Mouse (Mus musculus): Measurements from ENCODE around the gene Car5a.

Car5a gene

GRCm38 (mm10) chr8:121946351-121946750 lies 1.6 kb upstream of the Car5a start:
- in situ Hi-C loops (cut with MboI; ENCODE audit: low pct_unique_long_range_greater_than_20kb in 1 of 2, low sequenced_read_pairs in 2 of 2, unreplicated experiment in 1 of 2): loop anchor here in 1 of 2 experiments (25.0 kb wide), 1 partner anchor 359 kb away; the partner anchor contains the start of genes Fbxo31 and Map1lc3b

DNA sequence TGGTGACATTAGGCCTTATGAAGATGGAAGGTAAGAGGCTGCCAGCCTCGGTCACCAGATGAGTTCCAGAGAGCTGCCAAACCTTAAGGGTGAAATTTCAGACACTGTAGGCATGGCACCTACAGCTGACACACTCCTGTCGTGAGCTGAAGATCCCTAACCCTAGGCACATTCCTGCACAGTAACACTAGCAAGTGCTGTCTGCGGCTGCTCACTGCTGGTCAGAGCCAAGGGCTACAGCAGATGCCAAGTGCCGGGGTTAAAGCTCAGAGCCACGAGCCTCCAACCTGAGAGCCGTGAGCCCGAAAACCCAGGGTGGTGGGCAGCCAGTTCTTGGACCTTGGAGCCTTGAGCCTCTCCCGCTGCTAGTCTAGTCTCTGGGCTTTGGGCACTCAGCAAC lies 988 bp downstream of the Car5a start:
- in situ Hi-C loops (cut with MboI; ENCODE audit: low pct_unique_long_range_greater_than_20kb in 1 of 2, low sequenced_read_pairs in 2 of 2, unreplicated experiment in 1 of 2): loop anchor here in 1 of 2 experiments (25.0 kb wide), 1 partner anchor 356 kb away; the partner anchor contains the start of genes Fbxo31 and Map1lc3b

DNA sequence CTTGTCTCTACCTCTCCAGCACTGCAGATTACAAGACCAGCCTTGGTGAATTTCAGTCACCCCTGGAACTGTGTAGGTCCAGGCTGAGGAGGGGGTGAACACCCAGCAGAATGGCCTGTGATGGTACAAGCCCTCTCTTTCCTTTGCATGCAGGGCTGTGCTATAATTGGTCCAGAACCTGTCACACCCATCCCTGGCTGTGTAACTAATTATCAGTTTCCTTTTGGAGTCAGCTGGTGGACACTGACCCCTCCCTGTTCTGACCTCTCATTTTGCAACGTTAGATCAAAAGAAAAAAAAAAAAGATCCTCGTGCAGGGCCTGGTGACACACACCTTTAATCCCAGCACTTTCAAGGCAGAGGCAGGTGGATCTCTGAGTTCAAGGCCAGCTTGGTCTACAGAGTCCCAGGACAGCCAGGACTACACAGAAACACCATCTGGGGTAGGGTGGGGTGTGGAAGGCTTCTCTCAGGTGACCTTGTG lies 1.6 kb downstream of the Car5a start:
- in situ Hi-C loops (cut with MboI; ENCODE audit: low pct_unique_long_range_greater_than_20kb in 1 of 2, low sequenced_read_pairs in 2 of 2, unreplicated experiment in 1 of 2): loop anchor here in 1 of 2 experiments (25.0 kb wide), 1 partner anchor 356 kb away; the partner anchor contains the start of genes Fbxo31 and Map1lc3b

DNA sequence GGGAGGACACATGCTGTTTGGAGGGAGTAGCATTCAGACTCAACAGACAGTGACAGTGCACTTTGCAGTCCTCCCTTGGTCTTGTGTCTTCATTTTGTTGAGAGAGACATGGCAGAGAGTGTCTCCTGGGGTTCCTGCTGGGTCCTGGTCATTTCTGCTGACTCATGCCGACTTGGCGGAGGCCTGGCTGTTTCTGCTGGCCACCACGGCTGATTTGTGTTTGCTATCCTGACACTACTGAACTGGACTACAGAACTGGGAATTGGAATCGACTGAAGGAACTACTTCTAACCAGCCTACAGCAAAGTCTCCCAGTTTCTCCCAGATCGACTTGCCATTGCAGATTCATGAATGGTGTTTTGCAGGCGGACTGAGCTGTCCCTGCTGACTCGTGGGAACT lies 6.0 kb downstream of the Car5a start:
- in situ Hi-C loops (cut with MboI; ENCODE audit: low pct_unique_long_range_greater_than_20kb in 1 of 2, low sequenced_read_pairs in 2 of 2, unreplicated experiment in 1 of 2): loop anchor here (10.0 to 25.0 kb wide), 2 partner anchors 184 to 351 kb away; partner anchors contain the start of genes Fbxo31 (in 1 of the 2) and Map1lc3b (in 1 of the 2)

GRCm38 (mm10) chr8:121936391-121936790 lies 8.3 kb downstream of the Car5a start:
- in situ Hi-C loops (cut with MboI; ENCODE audit: low pct_unique_long_range_greater_than_20kb in 1 of 2, low sequenced_read_pairs in 2 of 2, unreplicated experiment in 1 of 2): loop anchor here (10.0 to 25.0 kb wide), 2 partner anchors 182 to 349 kb away; partner anchors contain the start of genes Fbxo31 (in 1 of the 2) and Map1lc3b (in 1 of the 2)

DNA sequence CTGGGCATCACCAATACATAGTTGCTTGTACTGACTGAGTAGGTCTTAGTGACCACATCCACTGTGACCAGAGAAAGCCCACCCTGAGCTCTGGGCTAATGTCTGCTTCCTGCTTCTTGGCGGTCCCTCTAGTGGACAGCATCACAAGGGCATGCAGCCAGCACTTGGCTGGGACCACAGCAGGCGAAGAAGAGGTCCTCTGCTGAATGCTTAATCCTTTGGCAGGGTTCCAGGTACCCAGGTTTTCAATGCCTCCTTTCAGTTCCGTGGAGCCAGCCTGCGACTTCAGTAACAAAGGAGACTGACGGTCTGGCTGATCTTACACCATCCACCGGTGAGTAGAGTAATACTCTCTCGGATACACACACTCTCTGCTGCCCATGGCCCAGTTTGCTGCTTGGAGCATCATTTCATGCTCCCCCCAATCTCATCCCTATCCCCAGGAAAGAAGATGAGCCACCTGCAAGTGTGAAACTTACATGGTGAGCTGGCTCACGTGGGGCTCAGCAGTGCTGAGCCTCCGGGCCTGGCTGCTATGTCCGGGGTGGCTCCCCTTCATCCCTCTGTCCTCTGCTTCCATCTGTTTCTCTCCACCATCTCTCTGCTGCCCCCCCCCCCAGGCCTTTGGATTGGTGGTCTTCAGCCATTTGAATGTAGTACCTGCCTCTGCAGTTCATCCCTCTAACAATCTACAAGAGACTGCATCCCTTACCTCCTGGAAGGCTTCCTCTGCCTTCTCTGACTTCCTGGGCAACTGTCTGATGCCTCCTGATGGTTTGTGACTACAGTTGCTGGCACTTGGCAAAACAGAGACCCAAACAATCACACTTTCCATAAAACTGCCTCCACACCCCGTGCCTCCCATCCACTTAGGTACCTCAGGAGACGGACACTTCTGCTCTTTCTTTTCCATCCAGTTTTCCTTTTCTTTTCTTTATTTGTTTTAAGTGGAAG lies 9.1 kb downstream of the Car5a start:
- in situ Hi-C loops (cut with MboI; ENCODE audit: low pct_unique_long_range_greater_than_20kb in 1 of 2, low sequenced_read_pairs in 2 of 2, unreplicated experiment in 1 of 2): loop anchor here (10.0 to 25.0 kb wide), 2 partner anchors 181 to 348 kb away; partner anchors contain the start of genes Fbxo31 (in 1 of the 2) and Map1lc3b (in 1 of the 2)

- in situ Hi-C loops (cut with MboI; ENCODE audit: low pct_unique_long_range_greater_than_20kb in 1 of 2, low sequenced_read_pairs in 2 of 2, unreplicated experiment in 1 of 2): loop anchor here (5.0 to 25.0 kb wide), 3 partner anchors 83 to 348 kb away; partner anchors contain the start of genes Fbxo31 (in 1 of the 2) and Map1lc3b (in 1 of the 2)
These were observed 9.8 kb downstream of the Car5a start for GRCm38 (mm10) chr8:121934923-121935322.

DNA sequence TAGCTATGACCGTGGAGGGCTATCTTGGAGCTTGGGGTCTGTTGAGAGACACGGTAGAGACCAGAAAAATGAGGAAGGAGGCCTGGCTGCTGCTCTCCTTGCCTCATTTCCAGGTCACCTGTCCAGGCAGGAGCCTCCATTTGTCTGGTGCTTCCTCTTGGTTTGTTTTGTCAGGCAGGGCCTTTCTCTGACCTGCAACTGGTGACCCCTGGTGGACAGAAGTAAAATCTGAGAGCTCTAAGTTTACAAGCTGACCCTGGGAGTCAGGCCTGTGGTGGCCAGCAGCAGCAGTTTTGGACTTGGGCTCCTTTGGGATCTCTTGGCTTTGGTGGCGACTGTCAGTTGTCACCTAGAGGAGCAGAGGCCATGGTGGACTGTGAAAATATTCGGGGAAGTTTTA lies 10.2 kb downstream of the Car5a start:
- in situ Hi-C loops (cut with MboI; ENCODE audit: low pct_unique_long_range_greater_than_20kb in 1 of 2, low sequenced_read_pairs in 2 of 2, unreplicated experiment in 1 of 2): loop anchor here (5.0 to 25.0 kb wide), 3 partner anchors 82 to 347 kb away; partner anchors contain the start of genes Fbxo31 (in 1 of the 2) and Map1lc3b (in 1 of the 2)

- in situ Hi-C loops (cut with MboI; ENCODE audit: low pct_unique_long_range_greater_than_20kb in 1 of 2, low sequenced_read_pairs in 2 of 2, unreplicated experiment in 1 of 2): loop anchor here (5.0 to 25.0 kb wide), 3 partner anchors 81 to 346 kb away; partner anchors contain the start of genes Fbxo31 (in 1 of the 2) and Map1lc3b (in 1 of the 2)
These were observed 11.8 kb downstream of the Car5a start for GRCm38 (mm10) chr8:121932668-121933520.

DNA sequence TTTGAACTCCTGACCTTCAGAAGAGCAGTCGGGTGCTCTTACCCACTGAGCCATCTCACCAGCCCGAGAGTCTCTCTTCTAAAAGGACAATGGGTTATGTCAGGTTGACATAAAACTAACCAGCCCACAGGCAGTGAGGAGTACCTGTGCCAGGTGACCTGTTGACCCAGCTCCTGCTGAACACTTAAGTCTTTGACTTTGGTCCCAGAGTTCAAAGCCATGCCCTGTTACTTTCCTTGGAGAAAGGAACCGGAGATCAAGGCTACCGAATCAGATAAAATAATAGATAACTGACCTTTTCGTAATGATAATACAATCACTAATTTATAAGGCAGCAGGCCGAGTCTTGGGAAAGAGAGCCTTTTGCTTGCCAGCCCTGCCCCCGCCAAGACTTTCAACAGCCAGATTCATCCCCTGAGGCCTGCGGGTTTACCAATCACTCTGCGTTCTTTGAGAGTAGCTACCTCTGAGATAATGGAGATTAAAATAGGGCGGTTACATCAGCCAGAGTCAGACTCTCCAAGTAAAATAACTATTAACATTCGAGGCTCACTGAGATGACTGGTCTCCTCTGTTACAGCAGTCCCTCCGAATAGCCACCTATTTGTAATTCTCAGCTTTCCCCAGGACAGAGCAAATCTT lies 12.6 kb downstream of the Car5a start:
- in situ Hi-C loops (cut with MboI; ENCODE audit: low pct_unique_long_range_greater_than_20kb in 1 of 2, low sequenced_read_pairs in 2 of 2, unreplicated experiment in 1 of 2): loop anchor here (5.0 to 25.0 kb wide), 3 partner anchors 80 to 345 kb away; partner anchors contain the start of genes Fbxo31 (in 1 of the 2) and Map1lc3b (in 1 of the 2)

GRCm38 (mm10) chr8:121931571-121931970 lies 13.1 kb downstream of the Car5a start:
- in situ Hi-C loops (cut with MboI; ENCODE audit: low pct_unique_long_range_greater_than_20kb in 1 of 2, low sequenced_read_pairs in 2 of 2, unreplicated experiment in 1 of 2): loop anchor here (5.0 to 25.0 kb wide), 3 partner anchors 79 to 344 kb away; partner anchors contain the start of genes Fbxo31 (in 1 of the 2) and Map1lc3b (in 1 of the 2)

- in situ Hi-C loops (cut with MboI; ENCODE audit: low pct_unique_long_range_greater_than_20kb in 1 of 2, low sequenced_read_pairs in 2 of 2, unreplicated experiment in 1 of 2): loop anchor here (5.0 to 25.0 kb wide), 3 partner anchors 78 to 343 kb away; partner anchors contain the start of genes Fbxo31 (in 1 of the 2) and Map1lc3b (in 1 of the 2)
These were observed 14.7 kb downstream of the Car5a start for GRCm38 (mm10) chr8:121930047-121930446.

- in situ Hi-C loops (cut with MboI; ENCODE audit: low pct_unique_long_range_greater_than_20kb in 1 of 2, low sequenced_read_pairs in 2 of 2, unreplicated experiment in 1 of 2): loop anchor here in 1 of 2 experiments (25.0 kb wide), 1 partner anchor 340 kb away; the partner anchor contains the start of genes Fbxo31 and Map1lc3b
These were observed 17.4 kb downstream of the Car5a start for GRCm38 (mm10) chr8:121927316-121927715.

DNA sequence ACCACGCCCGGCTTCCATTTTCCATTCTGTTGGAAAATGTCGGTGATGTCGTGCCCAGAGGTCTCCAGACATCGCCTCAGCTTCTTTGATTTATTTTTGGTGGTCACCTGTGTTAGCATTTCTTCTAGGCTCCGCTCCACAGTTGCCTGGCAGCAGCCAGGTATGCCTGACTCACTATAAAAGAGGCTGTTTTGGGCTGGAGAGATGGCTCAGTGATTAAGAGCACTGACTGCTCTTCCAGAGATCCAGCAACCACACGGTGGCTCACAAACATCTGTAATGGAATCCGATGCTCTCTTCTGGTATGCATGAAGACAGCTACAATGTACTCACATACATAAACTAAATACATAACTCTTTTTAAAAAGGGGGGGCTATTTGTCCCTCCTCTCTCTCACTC lies 18.4 kb downstream of the Car5a start:
- in situ Hi-C loops (cut with MboI; ENCODE audit: low pct_unique_long_range_greater_than_20kb in 1 of 2, low sequenced_read_pairs in 2 of 2, unreplicated experiment in 1 of 2): loop anchor here in 1 of 2 experiments (25.0 kb wide), 1 partner anchor 339 kb away; the partner anchor contains the start of genes Fbxo31 and Map1lc3b

- in situ Hi-C loops (cut with MboI; ENCODE audit: low pct_unique_long_range_greater_than_20kb in 1 of 2, low sequenced_read_pairs in 2 of 2, unreplicated experiment in 1 of 2): loop anchor here in 1 of 2 experiments (25.0 kb wide), 1 partner anchor 338 kb away; the partner anchor contains the start of genes Fbxo31 and Map1lc3b
These were observed 19.1 kb downstream of the Car5a start for GRCm38 (mm10) chr8:121925624-121926023.

DNA sequence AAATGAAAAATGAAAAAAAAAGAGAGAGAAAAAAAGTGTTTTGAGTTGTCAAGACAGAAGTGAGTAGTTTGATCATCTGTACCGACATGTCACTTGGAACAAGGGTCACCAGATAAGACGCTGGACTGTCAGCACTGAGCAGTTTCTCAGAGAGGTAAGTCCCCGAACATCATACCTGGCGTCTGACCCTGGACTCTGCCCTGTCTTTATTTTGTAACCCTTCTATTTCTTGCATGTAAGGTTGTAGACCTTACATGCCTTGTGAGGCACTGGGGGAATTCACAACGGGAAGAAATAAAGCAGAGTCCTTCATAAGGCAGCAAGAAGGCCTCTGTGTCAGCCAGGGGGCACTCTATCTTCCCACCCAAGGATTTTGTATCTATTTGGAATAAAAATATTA lies 20.0 kb downstream of the Car5a start:
- in situ Hi-C loops (cut with MboI; ENCODE audit: low pct_unique_long_range_greater_than_20kb in 1 of 2, low sequenced_read_pairs in 2 of 2, unreplicated experiment in 1 of 2): loop anchor here in 1 of 2 experiments (25.0 kb wide), 1 partner anchor 337 kb away; the partner anchor contains the start of genes Fbxo31 and Map1lc3b

DNA sequence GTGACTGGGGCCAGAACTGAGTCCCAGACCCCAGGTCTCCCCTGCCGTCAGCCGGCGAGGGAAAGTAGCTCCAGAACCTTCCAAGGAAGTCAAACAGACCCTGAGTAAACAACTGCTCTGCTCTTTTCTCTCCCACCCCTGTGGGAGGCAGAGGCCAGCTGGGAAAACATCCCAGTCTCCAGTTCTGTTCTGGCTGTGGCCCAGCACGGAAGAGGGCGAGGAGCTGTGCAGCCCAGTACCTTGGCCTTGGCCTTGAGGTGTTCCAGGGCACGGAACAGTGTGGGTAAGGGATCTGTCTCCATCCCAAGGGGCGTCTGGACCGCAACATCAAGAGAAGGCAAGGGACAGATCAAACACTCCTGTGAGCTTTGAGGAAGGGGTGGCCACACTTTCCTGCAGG lies 22.6 kb downstream of the Car5a start:
- in situ Hi-C loops (cut with MboI; ENCODE audit: low pct_unique_long_range_greater_than_20kb in 1 of 2, low sequenced_read_pairs in 2 of 2, unreplicated experiment in 1 of 2): no loop called here
